Mouse (Mus musculus) hindbrain, embryonic 15.5 days (tissue): ENCODE data around the gene Irf6. TPM values are rescaled to one million over a fixed set of nuclear protein-coding genes. Genes with fewer than 3 reads are reported as not detected.

Experiments used
- ATAC-seq: fragments of 200-750 bp; cut with Nextera tagmentation; 2 replicates; pipeline ENCODE4 v1.8.0; 2017; ENCODE audit warnings: low read depth, moderate number of reproducible peaks, moderate TSS enrichment; ENCODE audit not compliant: low FRiP score
- H3K27ac ChIP-seq: fragments of 300-500 bp; sonication (generic); replicated peaks from 2 replicates; pipeline ENCODE4 v1.5.1; 2015; ENCODE audit warnings: mild to moderate bottlenecking, inconsistent platforms
- H3K27me3 ChIP-seq: fragments of 300-500 bp; sonication (generic); 2 replicates; pipeline ENCODE4 v1.6.1; 2015; ENCODE audit warnings: control low read depth, inconsistent platforms
- H3K36me3 ChIP-seq: fragments of 300-500 bp; sonication (generic); 2 replicates; pipeline ENCODE4 v1.6.1; 2015; ENCODE audit warnings: control low read depth, inconsistent platforms
- H3K4me1 ChIP-seq: fragments of 300-500 bp; sonication (generic); replicated peaks from 2 replicates; pipeline ENCODE4 v1.6.1; 2015; ENCODE audit warnings: control low read depth, inconsistent platforms
- H3K4me2 ChIP-seq: fragments of 300-500 bp; sonication (generic); 2 replicates; pipeline ENCODE4 v1.6.1; 2015; ENCODE audit warnings: moderate library complexity, mild to moderate bottlenecking, inconsistent platforms
- H3K4me3 ChIP-seq: fragments of 300-500 bp; sonication (generic); 2 replicates; pipeline ENCODE4 v1.5.1; 2015; ENCODE audit warnings: mild to moderate bottlenecking, inconsistent platforms
- H3K9ac ChIP-seq: fragments of 300-500 bp; sonication (generic); 2 replicates; pipeline ENCODE4 v1.6.1; 2015; ENCODE audit warnings: inconsistent platforms
- H3K9me3 ChIP-seq: fragments of 300-500 bp; sonication (generic); 2 replicates; pipeline ENCODE4 v1.6.1; 2016; ENCODE audit warnings: control low read depth, inconsistent platforms
- WGBS: fragments of 180-500 bp; shearing (Covaris S2); methylation state at CpG from one replicate; pipeline ENCODE4 v1.1.7; 2015; 5-methylcytosine and 5-hydroxymethylcytosine counted together
- polyA plus RNA-seq: library from polyadenylated mRNA; unstranded; fragments of >200 nt; fragmentation: Nextera tagmentation; extraction: Ambion mirVana; gene quantifications from 2 replicates; pipeline ENCODE4 v1.2.1, GENCODE M21; 2015

Gene Irf6
- polyA plus RNA-seq, 1 experiment from 2014 or later = 0.75 TPM

DNA sequence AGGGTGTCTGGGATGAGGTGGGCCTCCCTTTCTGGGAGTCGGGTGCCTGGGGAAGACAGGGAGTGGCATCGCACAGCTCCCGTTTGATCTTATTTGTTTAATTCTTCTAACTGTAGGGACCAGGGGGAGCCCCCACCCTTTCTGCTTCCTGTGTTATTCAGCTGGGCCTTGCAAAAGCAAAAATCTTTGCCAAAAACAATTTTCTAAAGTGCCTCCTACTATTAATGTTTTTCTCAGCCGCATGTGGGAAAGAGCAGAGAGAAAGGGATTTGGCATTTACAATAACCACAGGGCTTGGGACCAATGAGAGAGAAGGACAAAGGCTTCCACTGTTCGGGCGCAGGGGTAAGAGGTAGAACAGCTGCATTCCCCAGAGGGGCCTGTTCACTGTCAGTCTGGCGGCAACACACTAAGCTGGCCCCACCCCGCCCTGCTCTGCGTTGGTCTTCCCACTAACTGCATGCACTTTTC lies 36.3 kb downstream of the Irf6 start:
- ATAC-seq = peak; percentile 85; the same call in 1 of the 2 replicates
- Histone ChIP-seq H3K4me1 (peaks cover 3% of the 10 kb centered on the region; the same call in 1 of the 2 replicates), H3K9ac (no peak overlapping the region), H3K27me3 (no peaks in the 10 kb centered on the region), H3K9me3 (no peaks in the 10 kb centered on the region), H3K4me2 (no peak overlapping the region), H3K36me3 (no peaks in the 10 kb centered on the region), H3K27ac (peak overlapping the region; percentile 54), H3K4me3 (no peak overlapping the region)
- 35% methylated on average over 9 of the region's 9 CpGs for WGBS

DNA sequence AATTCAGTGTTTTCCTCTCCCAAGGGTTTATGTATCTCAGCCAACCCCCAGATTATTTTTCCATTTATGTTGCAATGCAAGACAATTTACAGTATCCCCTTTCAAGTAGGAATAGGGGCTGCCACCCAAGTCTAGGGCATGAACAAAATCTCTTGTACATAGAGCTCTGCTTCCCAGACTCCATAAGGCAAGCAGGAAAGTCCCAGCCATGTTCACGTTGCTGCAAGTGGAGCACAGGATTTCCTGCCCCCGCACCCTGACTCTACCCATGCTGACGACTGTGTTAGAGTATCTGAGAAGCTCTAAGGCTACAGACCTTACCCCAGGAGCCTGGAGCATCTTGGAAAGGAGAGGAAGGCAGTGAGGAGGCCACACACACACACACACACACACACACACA lies 36.9 kb downstream of the Irf6 start:
- Histone ChIP-seq H3K27me3 (no peaks in the 10 kb centered on the region), H3K4me1 (peaks cover 3% of the 10 kb centered on the region; the same call in 1 of the 2 replicates), H3K9ac (no peak overlapping the region), H3K4me3 (no peak overlapping the region), H3K36me3 (no peaks in the 10 kb centered on the region), H3K4me2 (no peak overlapping the region), H3K27ac (peak overlapping the region; percentile 54), H3K9me3 (no peaks in the 10 kb centered on the region)
- no peak for ATAC-seq
- 60% methylated on average over 3 of the region's 3 CpGs for WGBS

DNA sequence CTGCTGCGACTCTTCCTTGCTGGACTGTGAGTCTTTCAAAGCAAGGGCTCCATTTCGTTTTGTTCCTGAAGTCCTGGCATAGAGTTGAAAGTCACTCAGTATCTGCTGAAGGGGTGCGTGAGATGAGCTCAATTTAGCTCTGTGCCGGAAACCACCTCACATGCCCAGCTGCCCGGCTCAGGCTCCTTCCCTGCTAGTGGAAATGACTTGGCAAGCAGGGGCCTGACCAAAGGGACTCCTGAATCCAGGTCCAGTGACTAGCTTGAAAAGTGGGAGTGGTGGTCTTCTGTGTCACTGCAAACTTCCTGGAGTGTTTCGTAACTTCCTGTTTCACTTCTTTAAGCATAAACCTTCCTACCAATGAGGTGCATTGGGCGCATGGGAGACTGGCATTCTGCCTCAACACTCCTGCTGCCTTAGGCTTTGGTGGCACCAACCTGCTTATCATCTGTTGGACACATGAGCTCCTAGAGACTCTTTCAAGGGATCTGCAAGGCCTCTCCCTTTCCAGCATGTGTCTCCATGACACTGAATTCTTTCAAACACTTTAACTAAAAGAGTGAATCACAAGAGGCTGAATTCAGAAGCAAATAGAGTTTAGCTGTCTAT lies 38.9 kb downstream of the Irf6 start:
- ATAC-seq = no peak

DNA sequence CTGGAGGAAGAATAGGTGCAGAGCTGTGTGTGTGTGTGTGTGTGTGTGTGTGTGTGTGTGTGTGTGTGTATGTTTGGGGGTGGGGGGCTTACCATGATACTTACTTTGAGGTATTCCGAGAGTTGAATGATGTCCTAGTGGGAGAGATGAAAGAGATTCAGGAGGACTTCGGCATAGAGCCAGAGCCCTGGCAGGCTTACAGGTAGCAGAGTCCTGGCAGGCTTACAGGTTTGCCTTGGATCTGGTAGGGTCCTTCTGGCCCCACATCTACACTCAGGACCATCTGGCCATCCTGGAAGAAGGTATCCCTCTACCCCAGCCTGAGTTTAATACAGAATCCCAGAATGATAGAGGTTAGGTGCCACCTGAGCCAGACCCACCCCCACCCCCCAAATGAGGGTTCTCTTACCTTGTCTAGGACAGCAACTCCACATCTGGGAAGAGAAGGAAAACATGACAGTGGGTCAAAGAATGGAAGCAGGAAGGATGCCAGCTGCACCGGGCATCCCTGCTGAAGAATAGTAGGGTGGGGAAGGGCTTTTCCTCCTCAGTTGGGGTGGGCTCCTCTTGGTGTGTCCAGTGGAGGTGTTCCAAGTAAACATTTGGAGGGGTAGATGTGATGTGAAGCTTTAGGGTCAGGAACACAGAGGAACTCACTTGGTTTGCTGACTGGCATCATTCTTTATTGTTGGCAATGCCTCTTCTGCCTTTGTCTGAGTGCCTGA lies 41.7 kb downstream of the Irf6 start:
- H3K4me1 ChIP-seq = no peaks in the 10 kb centered on the region

More for the DNA sequence above, 38.9 kb downstream of the Irf6 start:
- 91% methylated on average over 7 of the region's 7 CpGs for WGBS
- Histone ChIP-seq H3K4me2 (no peak overlapping the region), H3K36me3 (no peaks in the 10 kb centered on the region), H3K4me3 (no peak overlapping the region), H3K9ac (no peak overlapping the region), H3K27me3 (no peaks in the 10 kb centered on the region), H3K4me1 (peaks cover 3% of the 10 kb centered on the region; the same call in 1 of the 2 replicates), H3K9me3 (no peaks in the 10 kb centered on the region), H3K27ac (no peak overlapping the region)

DNA sequence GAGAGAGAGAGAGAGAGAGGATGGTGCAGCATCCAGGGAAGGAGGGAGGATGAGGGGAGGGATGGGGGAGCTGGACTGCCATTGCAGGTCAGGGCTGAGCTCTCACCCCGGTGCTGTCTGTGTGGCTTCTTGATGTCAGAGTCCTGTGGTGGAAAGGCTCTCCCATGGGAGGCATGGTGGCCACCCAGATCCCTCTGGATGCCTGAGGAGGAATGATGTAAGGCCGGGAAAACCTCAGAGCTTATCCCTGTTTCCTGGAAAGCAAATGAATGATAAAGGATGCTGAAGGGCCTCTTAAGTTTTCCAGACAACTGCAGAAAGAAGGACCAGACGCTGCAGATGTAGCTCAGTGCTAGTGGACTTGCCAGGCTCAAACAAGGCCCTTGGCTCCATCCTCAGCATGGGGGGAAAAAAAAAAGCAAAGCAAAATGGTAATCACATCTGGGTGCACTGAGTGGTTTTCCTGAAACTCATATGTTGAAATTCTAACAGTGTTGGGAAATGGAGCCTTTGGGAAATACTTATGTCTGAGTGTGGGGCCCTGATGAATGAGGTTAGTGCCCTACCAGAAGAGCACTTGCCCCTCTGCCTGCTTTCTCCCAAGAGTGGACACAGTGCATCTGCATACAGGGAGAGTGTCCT lies 42.4 kb downstream of the Irf6 start:
- Histone ChIP-seq H3K9me3 (no peaks in the 10 kb centered on the region), H3K4me1 (no peaks in the 10 kb centered on the region), H3K27me3 (no peaks in the 10 kb centered on the region), H3K36me3 (no peaks in the 10 kb centered on the region), H3K4me3 (no peak overlapping the region), H3K27ac (no peak overlapping the region), H3K9ac (no peak overlapping the region), H3K4me2 (no peak overlapping the region)
- ATAC-seq = no peak
- 70% methylated on average over 3 of the region's 3 CpGs for WGBS

More for the DNA sequence above, 41.7 kb downstream of the Irf6 start:
- H3K36me3 ChIP-seq = no peaks in the 10 kb centered on the region
- no peak overlapping the region for H3K27ac ChIP-seq
- H3K27me3 ChIP-seq = no peaks in the 10 kb centered on the region
- H3K4me3 ChIP-seq = no peak overlapping the region
- no peak for ATAC-seq
- WGBS = 80% methylated on average over 3 of the region's 3 CpGs
- no peak overlapping the region for H3K9ac ChIP-seq
- H3K9me3 ChIP-seq = no peaks in the 10 kb centered on the region
- H3K4me2 ChIP-seq = no peak overlapping the region

DNA sequence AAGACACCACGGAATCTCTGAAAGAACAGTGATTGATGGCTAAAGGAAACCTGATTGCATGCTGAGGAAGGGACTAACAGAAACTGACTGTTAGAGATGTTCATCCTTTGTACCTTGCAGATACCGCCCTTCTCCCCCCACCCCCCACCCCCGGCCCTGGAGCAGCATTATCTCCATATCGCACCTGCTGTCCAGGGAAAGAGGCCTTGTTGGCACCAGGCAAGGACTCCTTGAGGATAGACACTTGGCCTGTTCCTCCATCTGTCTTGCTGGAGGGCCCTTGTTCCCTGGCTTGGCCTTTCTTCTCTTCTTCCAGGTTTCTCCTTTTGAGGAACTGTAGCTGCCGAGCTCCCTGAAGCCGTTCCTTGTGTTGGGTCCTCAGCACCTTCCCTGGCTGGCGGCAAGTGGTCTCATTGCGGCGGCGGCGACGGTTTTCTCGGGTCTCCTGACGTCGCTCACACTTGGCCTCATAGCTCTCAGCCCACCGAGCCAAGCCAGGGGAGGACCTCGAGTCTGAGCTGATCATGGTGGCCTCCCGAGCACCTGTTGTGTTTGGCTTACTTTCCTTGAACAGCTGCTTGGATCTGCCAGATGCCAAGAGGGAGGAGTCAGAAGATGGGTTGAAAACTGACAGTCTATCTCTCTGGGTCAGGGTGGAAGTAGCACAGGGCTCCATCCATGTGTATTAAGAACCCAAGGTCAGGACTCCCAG lies 44.7 kb downstream of the Irf6 start:
- Histone ChIP-seq H3K4me2 (no peak overlapping the region), H3K9me3 (no peaks in the 10 kb centered on the region), H3K4me3 (no peak overlapping the region), H3K9ac (no peak overlapping the region), H3K27me3 (no peaks in the 10 kb centered on the region), H3K36me3 (no peaks in the 10 kb centered on the region), H3K4me1 (no peaks in the 10 kb centered on the region), H3K27ac (no peak overlapping the region)
- 88% methylated on average over 18 of the region's 18 CpGs for WGBS
- ATAC-seq = no peak

DNA sequence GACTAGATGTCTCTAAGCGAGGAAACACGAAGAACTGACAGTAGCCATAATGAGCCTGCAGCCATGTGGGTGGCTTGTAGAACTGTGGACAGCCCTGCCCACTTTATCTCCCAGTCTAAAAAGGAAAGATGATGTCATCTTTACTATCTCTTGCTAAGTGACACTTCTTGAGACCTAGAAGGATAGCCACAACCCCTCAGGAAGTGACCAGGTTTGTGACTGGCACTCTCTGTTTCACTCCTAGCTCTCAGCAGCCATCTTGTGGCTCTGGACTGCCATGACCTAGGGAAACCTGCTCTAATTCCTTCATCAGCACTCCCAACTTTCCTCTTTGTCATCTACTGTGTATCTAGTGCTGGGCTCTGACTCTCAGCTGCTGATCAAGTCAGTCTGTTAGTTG lies 45.4 kb downstream of the Irf6 start:
- Histone ChIP-seq H3K4me1 (no peaks in the 10 kb centered on the region), H3K4me2 (no peak overlapping the region), H3K4me3 (no peak overlapping the region), H3K27me3 (no peaks in the 10 kb centered on the region), H3K9ac (no peak overlapping the region), H3K9me3 (no peaks in the 10 kb centered on the region), H3K36me3 (no peaks in the 10 kb centered on the region), H3K27ac (no peak overlapping the region)
- WGBS = 94% methylated on average over 2 of the region's 2 CpGs
- no peak for ATAC-seq

DNA sequence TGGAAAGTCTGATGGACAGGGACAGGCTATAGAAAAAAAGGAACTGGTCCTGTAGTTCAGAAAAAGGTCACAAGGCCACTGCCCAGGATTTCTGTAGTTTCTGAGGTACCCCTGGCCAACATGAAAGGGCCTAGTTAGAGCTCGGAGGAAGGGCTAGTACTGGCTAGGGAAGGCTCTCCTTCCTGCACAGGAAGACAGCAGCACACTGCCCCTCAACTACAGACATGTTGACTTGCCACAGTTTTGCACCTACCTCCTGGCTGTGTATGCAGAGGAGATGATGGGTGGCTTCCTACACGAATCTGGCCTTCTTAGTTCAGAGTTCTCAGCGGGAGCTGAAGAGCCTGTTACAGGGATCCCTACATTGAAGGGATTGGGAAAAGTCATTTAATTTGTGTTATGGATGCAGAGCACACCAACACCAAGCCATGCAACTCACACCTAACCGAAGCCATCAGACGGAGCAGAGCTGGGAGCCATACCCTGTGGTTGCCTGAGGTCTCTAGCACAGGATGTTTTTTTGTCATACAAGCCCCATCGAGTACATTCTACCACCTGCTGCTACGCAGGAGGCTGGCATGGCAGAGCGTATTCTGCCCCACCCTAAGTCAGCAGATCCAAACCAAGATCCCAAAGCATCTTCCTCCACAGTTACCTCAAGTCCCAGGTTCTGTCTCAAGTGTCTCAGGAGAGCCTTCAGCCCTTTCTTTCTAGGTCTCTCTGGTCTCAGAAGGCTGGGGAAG lies 47.9 kb downstream of the Irf6 start:
- WGBS = 88% methylated on average over 8 of the region's 8 CpGs
- no peak for ATAC-seq
- Histone ChIP-seq H3K36me3 (no peaks in the 10 kb centered on the region), H3K9me3 (no peaks in the 10 kb centered on the region), H3K4me1 (no peaks in the 10 kb centered on the region), H3K27me3 (no peaks in the 10 kb centered on the region), H3K4me3 (no peak overlapping the region), H3K4me2 (no peak overlapping the region), H3K27ac (no peak overlapping the region), H3K9ac (no peak overlapping the region)

DNA sequence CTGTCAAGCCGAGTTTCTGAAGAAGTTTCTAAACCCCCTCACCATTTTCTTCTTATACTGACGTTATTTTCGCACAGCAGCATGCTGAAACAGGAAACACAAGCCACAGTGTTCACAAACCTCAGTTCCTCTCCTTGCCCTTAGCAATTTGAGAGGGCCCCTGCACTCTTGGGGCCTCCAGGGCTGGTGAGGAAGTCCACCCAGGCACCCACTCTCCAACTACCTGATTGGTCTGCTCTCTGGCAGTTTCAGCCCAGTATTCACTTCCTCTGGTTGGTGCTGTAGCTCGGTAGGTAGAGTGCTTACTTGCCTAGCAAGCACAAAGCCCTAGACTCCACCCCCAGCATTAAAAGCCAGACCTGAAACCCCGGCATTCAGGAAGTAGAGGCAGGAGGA lies 48.5 kb downstream of the Irf6 start, which contains the start of gene Traf3ip3:
TSS of gene Traf3ip3 (minus strand) at position 321 of the 396 bp plus-strand sequence.
- ATAC-seq = no peak
- no peak within 1 kb of the TSS for H3K9ac ChIP-seq
- no peaks in the 10 kb centered on the region for H3K4me1 ChIP-seq
- H3K27me3 ChIP-seq = no peaks in the 10 kb centered on the region
- H3K9me3 ChIP-seq = no peaks in the 10 kb centered on the region
- H3K27ac ChIP-seq = no peak within 1 kb of the TSS
- no peaks in the 10 kb centered on the region for H3K36me3 ChIP-seq
- WGBS = 71% methylated on average over 5 of the region's 5 CpGs
- H3K4me3 ChIP-seq = no peak within 1 kb of the TSS
- H3K4me2 ChIP-seq = no peak within 1 kb of the TSS

DNA sequence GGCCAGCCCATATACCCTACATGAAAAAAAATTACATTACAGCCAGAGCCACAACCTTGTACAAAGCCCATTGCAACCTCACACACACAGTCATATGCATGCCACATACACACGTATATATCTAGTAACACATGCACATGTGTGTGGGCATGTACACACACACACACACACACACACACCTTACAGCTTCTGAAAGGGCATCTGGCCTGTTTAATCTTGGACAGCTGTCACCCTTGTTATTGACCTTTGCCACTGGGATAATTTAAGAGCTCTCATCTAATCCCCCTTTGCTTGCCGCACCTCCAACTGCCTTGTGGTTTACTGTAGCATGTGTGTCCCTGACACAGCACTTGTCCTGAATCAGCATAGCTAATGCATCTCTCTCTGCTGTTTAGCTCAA lies 50.9 kb downstream of the Irf6 start:
- Histone ChIP-seq H3K4me3 (no peak overlapping the region), H3K27ac (no peak overlapping the region), H3K36me3 (no peaks in the 10 kb centered on the region), H3K27me3 (no peaks in the 10 kb centered on the region), H3K9ac (no peak overlapping the region), H3K4me1 (no peaks in the 10 kb centered on the region), H3K4me2 (no peak overlapping the region), H3K9me3 (no peaks in the 10 kb centered on the region)
- WGBS = 82% methylated on average over 2 of the region's 2 CpGs
- ATAC-seq = no peak

DNA sequence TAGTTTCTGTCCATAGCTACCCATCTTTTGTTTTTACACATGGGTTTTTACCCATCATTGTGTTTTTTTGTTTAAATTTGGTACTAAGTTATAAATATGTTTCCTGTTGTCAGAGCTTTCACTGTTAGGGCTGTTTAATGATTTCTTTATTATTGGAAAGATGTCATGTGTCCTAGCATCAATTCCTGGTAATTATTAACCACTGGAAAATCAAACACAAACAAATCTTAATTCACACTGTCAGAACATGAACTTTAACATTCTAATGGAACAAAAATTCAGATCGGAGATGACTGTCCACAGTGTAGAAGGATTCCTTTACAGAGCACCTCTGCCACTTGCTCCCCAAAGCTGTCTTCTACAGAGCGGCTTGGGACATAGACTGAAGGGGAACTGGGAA lies 52.5 kb downstream of the Irf6 start:
- 96% methylated on average over 2 of the region's 2 CpGs for WGBS

More for the DNA sequence above, 52.5 kb downstream of the Irf6 start:
- H3K36me3 ChIP-seq = no peaks in the 10 kb centered on the region
- no peaks in the 10 kb centered on the region for H3K4me1 ChIP-seq
- no peak overlapping the region for H3K4me2 ChIP-seq
- no peak overlapping the region for H3K4me3 ChIP-seq
- H3K27me3 ChIP-seq = no peaks in the 10 kb centered on the region
- H3K27ac ChIP-seq = no peak overlapping the region
- H3K9me3 ChIP-seq = no peaks in the 10 kb centered on the region
- H3K9ac ChIP-seq = no peak overlapping the region
- ATAC-seq = no peak
